In genomic region chr8:125669159-125669699, GRCm38 (mm10) we compare ENCODE assay signal across 8 mouse cellular contexts. TPM values are rescaled to one million over a fixed set of nuclear protein-coding genes. Genes with fewer than 3 reads are reported as not detected.
A peak's percentile ranks its signal among the peaks of the same experiment; 100 is the strongest.
DNase-seq lines count a peak whose midpoint lies in the region; ATAC-seq lines count a peak whose summit lies in the region.

No protein-coding gene starts in this region.

- no peaks in the 10 kb centered on the region; the same call in 1 of the 2 replicates for H3K9me3 ChIP-seq in heart, embryonic 15.5 days (replicated peaks)
- H3K9me3 ChIP-seq in embryonic facial prominence, embryonic 11.5 days (replicated peaks; ENCODE audit: control insufficient read depth, low read length), result peaks cover 16% of the 10 kb centered on the region
- H3K9me3 ChIP-seq in hindbrain, embryonic 14.5 days (ENCODE audit: control insufficient read depth, low read length), result peaks cover 24% of the 10 kb centered on the region
- H3K9me3 ChIP-seq in midbrain, embryonic 11.5 days (ENCODE audit: control insufficient read depth, low read length), result peaks cover 18% of the 10 kb centered on the region

- H3K4me2 ChIP-seq in heart, embryonic 15.5 days, result peak overlapping the region; percentile 93
- H3K4me2 ChIP-seq in embryonic facial prominence, embryonic 11.5 days (ENCODE audit: low read depth, low read length), result peak overlapping the region; percentile 94
- H3K4me2 ChIP-seq in hindbrain, embryonic 14.5 days (replicated peaks), result peak overlapping the region; percentile 99
- peak overlapping the region; percentile 78 for H3K4me2 ChIP-seq in midbrain, embryonic 11.5 days

- H3K36me3 ChIP-seq in heart, embryonic 15.5 days, result peaks cover 15% of the 10 kb centered on the region
- no peaks in the 10 kb centered on the region for H3K36me3 ChIP-seq in embryonic facial prominence, embryonic 11.5 days (replicated peaks; ENCODE audit: control insufficient read depth, insufficient read depth, low read depth, low read length)
- no peaks in the 10 kb centered on the region for H3K36me3 ChIP-seq in hindbrain, embryonic 14.5 days (replicated peaks; ENCODE audit: control insufficient read depth, insufficient read depth)
- peaks cover 3% of the 10 kb centered on the region; the same call in 1 of the 2 replicates for H3K36me3 ChIP-seq in midbrain, embryonic 11.5 days (ENCODE audit: control insufficient read depth, insufficient read depth, low read length)

- no peaks in the 10 kb centered on the region for H3K27me3 ChIP-seq in heart, embryonic 15.5 days
- no peaks in the 10 kb centered on the region for H3K27me3 ChIP-seq in embryonic facial prominence, embryonic 11.5 days (ENCODE audit: control insufficient read depth, insufficient read depth, low read length)
- H3K27me3 ChIP-seq in hindbrain, embryonic 14.5 days (ENCODE audit: control insufficient read depth, insufficient read depth, low read length), result no peaks in the 10 kb centered on the region
- H3K27me3 ChIP-seq in midbrain, embryonic 11.5 days (ENCODE audit: control insufficient read depth, insufficient read depth, low read length), result no peaks in the 10 kb centered on the region

- intact Hi-C loops in heart, postnatal 10 days (cut with DNase I), result loop anchor here (5.0 kb wide), 1 partner anchor 97 kb away; no protein-coding TSS in a partner anchor

- 82% methylated on average over 14 of the region's 14 CpGs for WGBS in heart, embryonic 15.5 days
- 81% methylated on average over 14 of the region's 14 CpGs for WGBS in embryonic facial prominence, embryonic 11.5 days
- WGBS in hindbrain, embryonic 14.5 days, result 82% methylated on average over 14 of the region's 14 CpGs
- 79% methylated on average over 14 of the region's 14 CpGs for WGBS in midbrain, embryonic 11.5 days

- H3K9ac ChIP-seq in heart, embryonic 15.5 days, result peak overlapping the region; percentile 62; the same call in 1 of the 2 replicates
- H3K9ac ChIP-seq in embryonic facial prominence, embryonic 11.5 days (replicated peaks; ENCODE audit: low read length), result no peak overlapping the region
- no peak overlapping the region for H3K9ac ChIP-seq in hindbrain, embryonic 14.5 days
- H3K9ac ChIP-seq in midbrain, embryonic 11.5 days (ENCODE audit: low read length), result no peak overlapping the region

- H3K4me3 ChIP-seq in heart, embryonic 15.5 days, result peak overlapping the region; percentile 70
- peak overlapping the region; percentile 54; the same call in 1 of the 2 replicates for H3K4me3 ChIP-seq in embryonic facial prominence, embryonic 11.5 days (ENCODE audit: low read depth, low read length)
- H3K4me3 ChIP-seq in hindbrain, embryonic 14.5 days (replicated peaks; ENCODE audit: low read length), result peak overlapping the region; percentile 60
- peak overlapping the region; percentile 55; the same call in 1 of the 2 replicates for H3K4me3 ChIP-seq in midbrain, embryonic 11.5 days (ENCODE audit: low read depth, low read length)

- ATAC-seq in heart, embryonic 15.5 days (replicated peaks; ENCODE audit: insufficient number of reproducible peaks, insufficient read depth, low FRiP score, low read depth), result no peak
- 0 out of 2 replicates have a peak, but pooled peaks have one; percentile 40 for ATAC-seq in embryonic facial prominence, embryonic 11.5 days (replicated peaks; ENCODE audit: insufficient number of reproducible peaks, low FRiP score, low TSS enrichment, low read depth)
- 0 out of 2 replicates have a peak, but pooled peaks have one; percentile 15 for ATAC-seq in hindbrain, embryonic 14.5 days (ENCODE audit: low FRiP score)
- ATAC-seq in midbrain, embryonic 11.5 days (ENCODE audit: low FRiP score), result peak; percentile 18; the same call in 1 of the 2 replicates
- ATAC-seq in activated CD4-positive, CD25-positive, alpha-beta regulatory T cell, adult 4 months, result no peak

- no peak for DNase-seq in heart, postnatal 10 days
- DNase-seq in embryonic facial prominence, embryonic 11.5 days (ENCODE audit: low spot score), result no peak
- DNase-seq in hindbrain, embryonic 14.5 days (ENCODE audit: low spot score), result no peak
- no peak for DNase-seq in midbrain, embryonic 11.5 days (ENCODE audit: low spot score, missing footprints)
- DNase-seq in MN1 (ENCODE audit: low spot score), result no peak
- DNase-seq in thymus, postnatal 25 days, result no peak

- peaks cover 34% of the 10 kb centered on the region for H3K4me1 ChIP-seq in heart, embryonic 15.5 days (replicated peaks)
- no peaks in the 10 kb centered on the region for H3K4me1 ChIP-seq in embryonic facial prominence, embryonic 11.5 days (ENCODE audit: control insufficient read depth, insufficient read depth, low read length)
- H3K4me1 ChIP-seq in hindbrain, embryonic 14.5 days (replicated peaks; ENCODE audit: control insufficient read depth, insufficient read depth, low read length), result peaks cover 12% of the 10 kb centered on the region
- peaks cover 25% of the 10 kb centered on the region for H3K4me1 ChIP-seq in midbrain, embryonic 11.5 days (ENCODE audit: control insufficient read depth, insufficient read depth, low read length)

- H3K27ac ChIP-seq in heart, embryonic 15.5 days, result 0 out of 2 replicates have a peak overlapping the region, but pooled peaks have one; percentile 64
- no peak overlapping the region for H3K27ac ChIP-seq in embryonic facial prominence, embryonic 11.5 days (replicated peaks; ENCODE audit: low read depth, low read length)
- H3K27ac ChIP-seq in hindbrain, embryonic 14.5 days, result no peak overlapping the region
- no peak overlapping the region; the same call in 1 of the 2 replicates for H3K27ac ChIP-seq in midbrain, embryonic 11.5 days (ENCODE audit: low read depth, low read length)

RNA-seq across cellular contexts. Expression of gene Map10, which starts 0.4 kb away (rescaled TPM):
- 6.0 and 6.6 TPM in 2 replicates for polyA plus RNA-seq in heart, embryonic 15.5 days (2015; fragmentation: Nextera tagmentation; extraction: Ambion mirVana)
- 1 to 10 TPM; 5.8 to 6.5 TPM for total RNA-seq in heart, postnatal 10 days (2021)
- polyA plus RNA-seq in embryonic facial prominence, embryonic 11.5 days (2014; fragmentation: Nextera tagmentation; extraction: Ambion mirVana), result 8.1 and 8.4 TPM in 2 replicates
- 8.7 and 10.2 TPM in 2 replicates for polyA plus RNA-seq in hindbrain, embryonic 14.5 days (2014; fragmentation: Nextera tagmentation; extraction: Ambion mirVana)
- 8.5 and 10.4 TPM in 2 replicates for polyA plus RNA-seq in midbrain, embryonic 11.5 days (2014; fragmentation: Nextera tagmentation; extraction: Ambion mirVana)
- under 1 TPM; 0.17 to 0.46 TPM for polyA plus RNA-seq in activated CD4-positive, CD25-positive, alpha-beta regulatory T cell, adult 4 months (2017; shearing (Covaris generic))

Comparison
In these comparisons a context has a peak if more than half of its experiments do, and no peak if none do; other contexts are left out.
1. ATAC-seq: peak in embryonic facial prominence, embryonic 11.5 days (single experiment), hindbrain, embryonic 14.5 days (single experiment) and midbrain, embryonic 11.5 days (single experiment); none in heart, embryonic 15.5 days (single experiment) and activated CD4-positive, CD25-positive, alpha-beta regulatory T cell, adult 4 months (single experiment).
2. Peak in every context shown above with its lines, with median percentiles within 50 percentile points of each other: H3K4me2 ChIP-seq and H3K4me3 ChIP-seq.